Mouse (Mus musculus): ENCODE data around the gene Ppm1l. TPM values are rescaled to one million over a fixed set of nuclear protein-coding genes. Genes with fewer than 3 reads are reported as not detected.

The Ppm1l gene
- 4.1 TPM for polyA plus RNA-seq (2014; fragmentation: Illumina TruSeq; extraction: RNeasy Lipid Tissue Mini Kit (QIAGEN cat#74804); ENCODE audit: low read depth, low replicate concordance)

GRCm38 (mm10) chr3:69316391-69317195, at the start of gene Ppm1l:
Ppm1l (plus strand) TSS chr3:69316861.

GRCm38 (mm10) chr3:69598261-69599165, 281.9 kb downstream of the Ppm1l start, which contains the start of gene B3galnt1:
B3galnt1 (minus strand) TSS chr3:69598960.

Other genes with a start within 250 kb of the Ppm1l start
- 56.5 TPM for gene Kpna4, start 189.7 kb upstream of the Ppm1l start, polyA plus RNA-seq (2014; fragmentation: Illumina TruSeq; extraction: RNeasy Lipid Tissue Mini Kit (QIAGEN cat#74804); ENCODE audit: low read depth, low replicate concordance)
- not detected for gene Arl14, start 94.4 kb upstream of the Ppm1l start, polyA plus RNA-seq (2014; fragmentation: Illumina TruSeq; extraction: RNeasy Lipid Tissue Mini Kit (QIAGEN cat#74804); ENCODE audit: low read depth, low replicate concordance)